ENCODE assay signal across 14 mouse cellular contexts in genomic region chr9:41982023-41982422, GRCm38 (mm10).
A peak's percentile ranks its signal among the peaks of the same experiment; 100 is the strongest.
DNase-seq lines count a peak whose midpoint lies in the region; ATAC-seq and TF ChIP-seq lines count a peak whose summit lies in the region.
"Had no signal": no experiment of that assay in that cellular context is flagged by ENCODE, and none has a peak within 500 bp of the region (broad histone marks: within the 10 kb centered on the region; RNA-seq: fewer than 3 reads in every experiment).

No protein-coding gene starts in this region.

- H3K4me3 ChIP-seq in heart, embryonic 14.5 days (ENCODE audit: control insufficient read depth in 1 of 2, insufficient read depth in 1 of 2, low read depth in 1 of 2, low read length in 2 of 2) = no peak overlapping the region
- H3K4me3 ChIP-seq in embryonic facial prominence, embryonic 14.5 days (ENCODE audit: low read depth, low read length) = no peak overlapping the region
- no peak overlapping the region for H3K4me3 ChIP-seq in layer of hippocampus, adult 2 months
- H3K4me3 ChIP-seq: gastrocnemius, adult 2 months; heart, embryonic 12.5 days; hindbrain, embryonic 15.5 days; midbrain, embryonic 15.5 days had no signal

- H3K9ac ChIP-seq in heart, embryonic 14.5 days (ENCODE audit: low read length) = no peak overlapping the region
- no peak overlapping the region; the same call in 1 of the 2 replicates for H3K9ac ChIP-seq in embryonic facial prominence, embryonic 14.5 days (ENCODE audit: low read depth, low read length)
- H3K9ac ChIP-seq: heart, embryonic 12.5 days; hindbrain, embryonic 15.5 days; midbrain, embryonic 15.5 days had no signal

- WGBS in heart, embryonic 14.5 days = 90% methylated on average over 9 of the region's 9 CpGs
- whole genome bisulfite sequencing in embryonic facial prominence, embryonic 14.5 days = 60% methylated on average over 9 of the region's 9 CpGs

- no peak overlapping the region for H3K4me2 ChIP-seq in heart, embryonic 14.5 days (ENCODE audit: low read length)
- no peak overlapping the region for H3K4me2 ChIP-seq in embryonic facial prominence, embryonic 14.5 days (ENCODE audit: low read depth, low read length)
- H3K4me2 ChIP-seq: heart, embryonic 12.5 days; hindbrain, embryonic 15.5 days; liver, embryonic 11.5 days; midbrain, embryonic 15.5 days had no signal

- intact Hi-C loops in heart, postnatal 36 days (cut with DNase I) = no loop called here

- peak; percentile 37; the same call in 1 of the 2 replicates for ATAC-seq in heart, embryonic 14.5 days (ENCODE audit: insufficient number of reproducible peaks, insufficient read depth, low FRiP score, low read depth)
- no peak for ATAC-seq in embryonic facial prominence, embryonic 14.5 days (ENCODE audit: low read depth)
- no peak for ATAC-seq in megakaryocyte, adult 5-6 weeks (ENCODE audit: poor library complexity, severe bottlenecking)
- ATAC-seq: midbrain, embryonic 15.5 days had no signal

- no peak for TF ChIP-seq CTCF in layer of hippocampus, adult 2 months (conservative IDR thresholded peaks at IDR 0.05)

- no peaks in the 10 kb centered on the region for H3K9me3 ChIP-seq in heart, embryonic 14.5 days (ENCODE audit: control insufficient read depth, low read length)
- no peaks in the 10 kb centered on the region for H3K9me3 ChIP-seq in embryonic facial prominence, embryonic 14.5 days (ENCODE audit: control insufficient read depth, low read length)
- H3K9me3 ChIP-seq: hindbrain, embryonic 15.5 days; midbrain, embryonic 15.5 days had no signal

- no peaks in the 10 kb centered on the region for H3K36me3 ChIP-seq in heart, embryonic 14.5 days (ENCODE audit: control insufficient read depth, insufficient read depth, low read length)
- H3K36me3 ChIP-seq in embryonic facial prominence, embryonic 14.5 days (ENCODE audit: control insufficient read depth, insufficient read depth, low read length) = peaks cover 36% of the 10 kb centered on the region
- H3K36me3 ChIP-seq: midbrain, embryonic 15.5 days had no signal

- no peak overlapping the region for H3K27ac ChIP-seq in heart, embryonic 14.5 days (replicated peaks in 1 of 2; ENCODE audit: control insufficient read depth in 1 of 2, insufficient read depth in 1 of 2, low read depth in 2 of 2, low read length in 2 of 2)
- no peak overlapping the region for H3K27ac ChIP-seq in embryonic facial prominence, embryonic 14.5 days (replicated peaks; ENCODE audit: low read depth, low read length)
- H3K27ac ChIP-seq in layer of hippocampus, adult 2 months = peak overlapping the region; percentile 51; the same call in 1 of the 2 replicates
- H3K27ac ChIP-seq: hindbrain, embryonic 15.5 days; midbrain, embryonic 15.5 days had no signal

- no peak for DNase-seq in heart, postnatal 36 days
- peak; percentile 17 for DNase-seq in embryonic facial prominence, embryonic 14.5 days (ENCODE audit: low spot score)
- DNase-seq in layer of hippocampus, adult 2 months (ENCODE audit: low spot score in 2 of 2) = peak; percentile 65 to 80
- DNase-seq in right cerebral cortex, adult 2 months (ENCODE audit: low spot score in 2 of 2) = peak; percentile 75 to 77
- no peak for DNase-seq in kidney, adult 8-10 months
- DNase-seq in embryo, embryonic 11 days = no peak
- DNase-seq: adrenal gland, postnatal 10 days; gastrocnemius, adult 2 months had no signal

- no peaks in the 10 kb centered on the region for H3K27me3 ChIP-seq in heart, embryonic 14.5 days (ENCODE audit: control insufficient read depth, insufficient read depth, low read length)
- H3K27me3 ChIP-seq in embryonic facial prominence, embryonic 14.5 days (replicated peaks; ENCODE audit: control insufficient read depth, insufficient read depth, low read length) = no peaks in the 10 kb centered on the region
- H3K27me3 ChIP-seq: heart, embryonic 12.5 days; hindbrain, embryonic 15.5 days; midbrain, embryonic 15.5 days had no signal

- H3K4me1 ChIP-seq in heart, embryonic 14.5 days (ENCODE audit: control insufficient read depth in 2 of 2, insufficient read depth in 2 of 2, low read length in 2 of 2) = peaks cover 21 to 22% of the 10 kb centered on the region in 2 experiments
- H3K4me1 ChIP-seq in embryonic facial prominence, embryonic 14.5 days (ENCODE audit: control insufficient read depth, insufficient read depth, low read length) = no peaks in the 10 kb centered on the region
- H3K4me1 ChIP-seq: midbrain, embryonic 15.5 days had no signal

Comparison
In these comparisons a context has a peak if more than half of its experiments do, and no peak if none do; other contexts are left out.
1. DNase-seq: peak in embryonic facial prominence, embryonic 14.5 days (single experiment), layer of hippocampus, adult 2 months (2 of 2) and right cerebral cortex, adult 2 months (2 of 2); none in heart, postnatal 36 days (0 of 2), kidney, adult 8-10 months (0 of 2) and embryo, embryonic 11 days (single experiment).